Mouse (Mus musculus) liver, postnatal 0 days (tissue): ENCODE results near the gene Nhs.

Source experiments
- CTCF ChIP-seq: sonication (generic); IDR thresholded peaks from 2 replicates; pipeline ENCODE4 v1.5.1; 2016; ENCODE audit warnings: antibody characterized with exemption, low read depth
- EP300 ChIP-seq: IDR thresholded peaks from 2 replicates; pipeline ENCODE4 v1.6.1; 2016; ENCODE audit warnings: antibody characterized with exemption, low read depth, mild to moderate bottlenecking

DNA sequence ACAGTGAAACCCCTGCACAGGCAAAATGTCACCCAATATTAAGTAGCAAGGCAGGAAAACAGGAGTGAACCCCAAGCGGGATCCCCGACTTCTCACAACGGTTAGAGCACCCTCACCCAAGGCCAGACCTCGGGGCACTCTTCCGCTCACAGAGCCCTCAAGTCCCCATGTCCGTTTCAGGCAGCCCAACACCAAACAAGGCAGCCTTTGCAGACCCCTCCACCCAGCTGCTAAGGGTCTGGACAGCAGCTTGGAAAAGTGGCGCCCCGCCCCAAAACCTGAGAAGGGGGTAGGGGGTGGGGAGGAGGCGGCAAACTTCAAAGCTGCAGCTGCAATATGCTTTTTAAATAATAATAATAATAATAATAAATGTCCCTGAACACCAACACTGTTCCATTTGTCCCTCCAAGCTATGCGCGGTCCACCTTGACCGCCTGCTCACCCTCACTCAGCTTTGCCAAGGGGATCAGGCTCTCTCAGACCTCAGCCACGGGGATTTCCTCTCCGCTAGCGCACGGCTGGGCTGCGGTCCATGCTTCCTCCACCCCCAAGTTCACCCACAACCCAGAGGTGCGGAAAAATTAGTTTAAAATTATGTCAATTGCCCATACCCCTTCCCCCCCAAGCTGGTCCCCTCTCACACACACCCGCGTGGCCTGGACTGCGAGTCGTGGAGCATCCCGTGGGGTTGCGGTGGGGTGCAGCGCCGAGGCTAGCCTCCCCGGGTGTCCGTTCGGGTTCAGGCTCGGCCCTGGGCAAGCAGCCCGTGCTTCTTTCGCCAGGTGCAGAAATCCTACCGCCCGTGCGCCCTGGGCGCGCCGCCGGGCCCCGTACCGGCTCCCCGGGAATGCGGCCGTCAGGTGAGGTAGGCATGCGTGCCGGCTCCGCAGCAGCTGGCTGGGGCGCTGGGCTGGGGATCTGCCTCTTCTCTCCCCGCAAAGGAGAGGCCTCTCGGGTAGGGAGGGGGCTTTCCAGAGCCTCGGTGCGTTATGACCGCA, 251.6 kb downstream of the Nhs start:
- TF ChIP-seq CTCF (no peak), EP300 (no peak)
